In genomic region chr2:33754980-33755632, GRCm38 (mm10) we compare ENCODE assay signal across 8 mouse cellular contexts.
DNase-seq lines count a peak whose midpoint lies in the region; ATAC-seq lines count a peak whose summit lies in the region.

No protein-coding gene starts in this region.

- ATAC-seq in midbrain, embryonic 11.5 days (ENCODE audit: low FRiP score), result no peak
- no peak for ATAC-seq in embryonic facial prominence, embryonic 15.5 days (ENCODE audit: insufficient number of reproducible peaks, low FRiP score, low TSS enrichment, low read depth)
- no peak for ATAC-seq in heart, embryonic 15.5 days (replicated peaks; ENCODE audit: insufficient number of reproducible peaks, insufficient read depth, low FRiP score, low read depth)
- ATAC-seq in midbrain, embryonic 14.5 days (ENCODE audit: low FRiP score, low TSS enrichment), result no peak

- no peaks in the 10 kb centered on the region for H3K9me3 ChIP-seq in midbrain, embryonic 10.5 days (replicated peaks)
- no peaks in the 10 kb centered on the region for H3K9me3 ChIP-seq in midbrain, embryonic 11.5 days (ENCODE audit: control insufficient read depth, low read length)
- H3K9me3 ChIP-seq in embryonic facial prominence, embryonic 15.5 days (replicated peaks), result no peaks in the 10 kb centered on the region
- no peaks in the 10 kb centered on the region for H3K9me3 ChIP-seq in heart, embryonic 15.5 days (replicated peaks)
- no peaks in the 10 kb centered on the region for H3K9me3 ChIP-seq in midbrain, embryonic 14.5 days (ENCODE audit: control insufficient read depth, low read length)

- DNase-seq in midbrain, embryonic 10.5 days (ENCODE audit: low spot score), result no peak
- DNase-seq in midbrain, embryonic 11.5 days (ENCODE audit: low spot score, missing footprints), result no peak
- DNase-seq in midbrain, embryonic 14.5 days, result no peak
- no peak for DNase-seq in adrenal gland, postnatal 36 days
- no peak for DNase-seq in testis, postnatal 10 days (ENCODE audit: low spot score)
- no peak for DNase-seq in spleen, adult 12 weeks (ENCODE audit: low spot score)

- peaks cover 12% of the 10 kb centered on the region; the same call in 1 of the 2 replicates for H3K27me3 ChIP-seq in midbrain, embryonic 10.5 days (ENCODE audit: low read depth, poor library complexity, severe bottlenecking)
- no peaks in the 10 kb centered on the region for H3K27me3 ChIP-seq in midbrain, embryonic 11.5 days (ENCODE audit: control insufficient read depth, insufficient read depth, low read length)
- no peaks in the 10 kb centered on the region for H3K27me3 ChIP-seq in embryonic facial prominence, embryonic 15.5 days
- H3K27me3 ChIP-seq in heart, embryonic 15.5 days, result no peaks in the 10 kb centered on the region
- H3K27me3 ChIP-seq in midbrain, embryonic 14.5 days (ENCODE audit: control insufficient read depth, insufficient read depth, low read length), result no peaks in the 10 kb centered on the region

- H3K4me2 ChIP-seq in midbrain, embryonic 11.5 days, result no peak overlapping the region
- H3K4me2 ChIP-seq in embryonic facial prominence, embryonic 15.5 days (replicated peaks), result no peak overlapping the region
- H3K4me2 ChIP-seq in heart, embryonic 15.5 days, result no peak overlapping the region
- H3K4me2 ChIP-seq in midbrain, embryonic 14.5 days (ENCODE audit: low read length), result no peak overlapping the region

- WGBS in midbrain, embryonic 10.5 days, result 82% methylated on average over 7 of the region's 7 CpGs
- WGBS in midbrain, embryonic 11.5 days, result 85% methylated on average over 7 of the region's 7 CpGs
- 44% methylated on average over 7 of the region's 7 CpGs for WGBS in embryonic facial prominence, embryonic 15.5 days
- 46% methylated on average over 7 of the region's 7 CpGs for WGBS in heart, embryonic 15.5 days
- WGBS in midbrain, embryonic 14.5 days, result 81% methylated on average over 7 of the region's 7 CpGs

- peaks cover 59% of the 10 kb centered on the region for H3K4me1 ChIP-seq in midbrain, embryonic 10.5 days
- H3K4me1 ChIP-seq in midbrain, embryonic 11.5 days (ENCODE audit: control insufficient read depth, insufficient read depth, low read length), result peaks cover 30% of the 10 kb centered on the region
- H3K4me1 ChIP-seq in embryonic facial prominence, embryonic 15.5 days, result peaks cover 49% of the 10 kb centered on the region
- peaks cover 36% of the 10 kb centered on the region for H3K4me1 ChIP-seq in heart, embryonic 15.5 days (replicated peaks)
- peaks cover 51% of the 10 kb centered on the region for H3K4me1 ChIP-seq in midbrain, embryonic 14.5 days (ENCODE audit: control insufficient read depth, insufficient read depth, low read length)

- H3K4me3 ChIP-seq in midbrain, embryonic 10.5 days, result no peak overlapping the region
- no peak overlapping the region for H3K4me3 ChIP-seq in midbrain, embryonic 11.5 days (ENCODE audit: low read depth, low read length)
- H3K4me3 ChIP-seq in embryonic facial prominence, embryonic 15.5 days (replicated peaks), result no peak overlapping the region
- no peak overlapping the region for H3K4me3 ChIP-seq in heart, embryonic 15.5 days
- H3K4me3 ChIP-seq in midbrain, embryonic 14.5 days (replicated peaks; ENCODE audit: low read depth, low read length), result no peak overlapping the region

- H3K9ac ChIP-seq in midbrain, embryonic 11.5 days (ENCODE audit: low read length), result no peak overlapping the region
- no peak overlapping the region for H3K9ac ChIP-seq in embryonic facial prominence, embryonic 15.5 days
- H3K9ac ChIP-seq in heart, embryonic 15.5 days, result no peak overlapping the region
- H3K9ac ChIP-seq in midbrain, embryonic 14.5 days (replicated peaks; ENCODE audit: low read length), result 0 out of 2 replicates have a peak overlapping the region, but pooled peaks have one; percentile 0

- H3K27ac ChIP-seq in midbrain, embryonic 10.5 days (replicated peaks), result peak overlapping the region; percentile 49
- no peak overlapping the region for H3K27ac ChIP-seq in midbrain, embryonic 11.5 days (ENCODE audit: low read depth, low read length)
- H3K27ac ChIP-seq in embryonic facial prominence, embryonic 15.5 days (replicated peaks), result peak overlapping the region; percentile 92
- H3K27ac ChIP-seq in heart, embryonic 15.5 days, result peak overlapping the region; percentile 83
- H3K27ac ChIP-seq in midbrain, embryonic 14.5 days (replicated peaks; ENCODE audit: low read depth, low read length), result peak overlapping the region; percentile 75

- H3K36me3 ChIP-seq in midbrain, embryonic 10.5 days, result peaks cover 9% of the 10 kb centered on the region
- 0 out of 2 replicates have a peak, but pooled peaks cover 2% of the 10 kb centered on the region for H3K36me3 ChIP-seq in midbrain, embryonic 11.5 days (ENCODE audit: control insufficient read depth, insufficient read depth, low read length)
- H3K36me3 ChIP-seq in embryonic facial prominence, embryonic 15.5 days, result no peaks in the 10 kb centered on the region
- no peaks in the 10 kb centered on the region for H3K36me3 ChIP-seq in heart, embryonic 15.5 days
- peaks cover 25% of the 10 kb centered on the region for H3K36me3 ChIP-seq in midbrain, embryonic 14.5 days (ENCODE audit: control insufficient read depth, insufficient read depth, low read length)
